Mouse (Mus musculus) spleen, adult 2 months (tissue): ENCODE results near the gene Umodl1.

Experiments
- CTCF ChIP-seq: fragments of 200-500 bp; IDR thresholded peaks from 2 replicates; pipeline ENCODE4 v1.5.1; 2011; ENCODE audit warnings: mild to moderate bottlenecking, inconsistent platforms; ENCODE audit not compliant: insufficient read depth, insufficient read length, insufficient replicate concordance; ENCODE audit errors: extremely low read depth
- POLR2A ChIP-seq: fragments of 200-500 bp; IDR thresholded peaks from 2 replicates; pipeline ENCODE4 v1.6.1; 2011; ENCODE audit warnings: low read depth, low read length, inconsistent platforms

- TF ChIP-seq POLR2A = no peak
- TF ChIP-seq CTCF = no peak
Observed at GRCm38 (mm10) chr17:30935301-30935700, 19.1 kb upstream of the Umodl1 start.
